18 mouse cellular contexts compared by ENCODE assay signal in the genomic region with DNA sequence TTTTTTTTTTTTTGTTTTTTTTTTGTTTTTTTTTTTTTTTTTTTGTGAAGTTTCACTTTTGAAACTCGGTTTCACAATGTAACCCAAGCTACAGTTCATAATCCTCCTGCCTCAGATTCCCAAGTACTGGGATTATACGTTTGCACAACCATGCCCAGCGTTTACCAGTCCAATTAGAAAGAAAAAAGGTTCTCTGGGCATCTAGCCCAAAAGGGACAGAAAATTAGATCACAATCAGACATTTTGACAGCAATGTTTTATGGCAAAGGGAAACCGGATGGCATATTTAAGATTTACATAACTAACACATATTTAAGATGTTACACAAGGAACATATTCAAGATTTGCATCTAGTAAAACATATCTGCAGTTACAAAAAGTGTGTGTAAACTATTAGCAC. TPM values are rescaled to one million over a fixed set of nuclear protein-coding genes. Genes with fewer than 3 reads are reported as not detected.
DNase-seq lines count a peak whose midpoint lies in the region.
"Had no signal": no experiment of that assay in that cellular context is flagged by ENCODE, and none has a peak within 500 bp of the region (broad histone marks: within the 10 kb centered on the region; RNA-seq: fewer than 3 reads in every experiment).

No protein-coding gene starts in this region.

- DNase-seq in 3134 (ENCODE audit: extremely low read depth, insufficient read length, low spot score) = peak; percentile 23
- peak; percentile 12 for DNase-seq in 416B (ENCODE audit: low read depth)
- DNase-seq in NIH3T3 (ENCODE audit: low read depth) = peak; percentile 7
- DNase-seq in gonadal fat pad, adult 2 months (ENCODE audit: low read depth) = peak; percentile 80
- DNase-seq in cerebellum, adult 11-12 months = no peak
- no peak for DNase-seq in adrenal gland, postnatal 25 days
- DNase-seq: adrenal gland, adult 2 months; adrenal gland, postnatal 14 days; B cell, adult 2 months; cerebellum, adult 18-20 months; cerebellum, adult 9-10 months; cerebellum, postnatal 14 days; gastrocnemius, adult 2 months; gastrocnemius, postnatal 25 days; heart, adult 2 months; heart, postnatal 14 days; heart, postnatal 4 days; kidney, adult 18-20 months had no signal

RNA-seq across cellular contexts. Expression of gene Smim15, which starts 36.4 kb away (rescaled TPM):
- 8.1 and 10.9 TPM in 2 replicates for polyA plus RNA-seq in gonadal fat pad, adult 2 months (2012; rRNA removed)
- total RNA-seq in adrenal gland, postnatal 25 days (2021) = 44.1 and 49.2 TPM in 2 replicates

Comparison
In these comparisons a context has a peak if more than half of its experiments do, and no peak if none do; other contexts are left out.
1. DNase-seq: peak in 3134 (single experiment), 416B (single experiment), NIH3T3 (single experiment) and gonadal fat pad, adult 2 months (single experiment); none in cerebellum, adult 11-12 months (single experiment) and adrenal gland, postnatal 25 days (single experiment).